Mouse (Mus musculus) liver, postnatal 0 days (tissue): ENCODE data around the gene Zfp280b.

Experiments used
- CTCF ChIP-seq: sonication (generic); IDR thresholded peaks from 2 replicates; pipeline ENCODE4 v1.5.1; 2016; ENCODE audit warnings: antibody characterized with exemption, low read depth
- EP300 ChIP-seq: IDR thresholded peaks from 2 replicates; pipeline ENCODE4 v1.6.1; 2016; ENCODE audit warnings: antibody characterized with exemption, low read depth, mild to moderate bottlenecking

- TF ChIP-seq CTCF (no peak), EP300 (no peak)
Measured at GRCm38 (mm10) chr10:76012922-76013321, 19.5 kb upstream of the Zfp280b start.
